Mouse (Mus musculus): ENCODE data around the gene Madcam1.

GRCm38 (mm10) chr10:79636287-79636686 lies 28.1 kb upstream of the Madcam1 start:
- no peak for TF ChIP-seq CTCF (IDR thresholded peaks at IDR 0.05; ENCODE audit: control insufficient read depth, insufficient read depth, insufficient read length)
- no peak for TF ChIP-seq CEBPB (IDR thresholded peaks at IDR 0.05; ENCODE audit: low read depth)
- TF ChIP-seq MYOG (IDR thresholded peaks at IDR 0.05; ENCODE audit: control insufficient read depth, extremely low read depth, insufficient read length): no peak
- no peak for TF ChIP-seq MYOD1 (IDR thresholded peaks at IDR 0.05; ENCODE audit: control insufficient read depth, insufficient read length, low read depth)
